Mouse (Mus musculus) hindbrain, embryonic 15.5 days (tissue): ENCODE data around the gene Slc13a3. TPM values are rescaled to one million over a fixed set of nuclear protein-coding genes. Genes with fewer than 3 reads are reported as not detected.

ENCODE experiments used
- ATAC-seq: fragments of 200-750 bp; cut with Nextera tagmentation; 2 replicates; pipeline ENCODE4 v1.8.0; 2017; ENCODE audit warnings: low read depth, moderate number of reproducible peaks, moderate TSS enrichment; ENCODE audit not compliant: low FRiP score
- H3K27ac ChIP-seq: fragments of 300-500 bp; sonication (generic); replicated peaks from 2 replicates; pipeline ENCODE4 v1.5.1; 2015; ENCODE audit warnings: mild to moderate bottlenecking, inconsistent platforms
- H3K27me3 ChIP-seq: fragments of 300-500 bp; sonication (generic); 2 replicates; pipeline ENCODE4 v1.6.1; 2015; ENCODE audit warnings: control low read depth, inconsistent platforms
- H3K36me3 ChIP-seq: fragments of 300-500 bp; sonication (generic); 2 replicates; pipeline ENCODE4 v1.6.1; 2015; ENCODE audit warnings: control low read depth, inconsistent platforms
- H3K4me1 ChIP-seq: fragments of 300-500 bp; sonication (generic); replicated peaks from 2 replicates; pipeline ENCODE4 v1.6.1; 2015; ENCODE audit warnings: control low read depth, inconsistent platforms
- H3K4me2 ChIP-seq: fragments of 300-500 bp; sonication (generic); 2 replicates; pipeline ENCODE4 v1.6.1; 2015; ENCODE audit warnings: moderate library complexity, mild to moderate bottlenecking, inconsistent platforms
- H3K4me3 ChIP-seq: fragments of 300-500 bp; sonication (generic); 2 replicates; pipeline ENCODE4 v1.5.1; 2015; ENCODE audit warnings: mild to moderate bottlenecking, inconsistent platforms
- H3K9ac ChIP-seq: fragments of 300-500 bp; sonication (generic); 2 replicates; pipeline ENCODE4 v1.6.1; 2015; ENCODE audit warnings: inconsistent platforms
- H3K9me3 ChIP-seq: fragments of 300-500 bp; sonication (generic); 2 replicates; pipeline ENCODE4 v1.6.1; 2016; ENCODE audit warnings: control low read depth, inconsistent platforms
- WGBS: fragments of 180-500 bp; shearing (Covaris S2); methylation state at CpG from one replicate; pipeline ENCODE4 v1.1.7; 2015; 5-methylcytosine and 5-hydroxymethylcytosine counted together
- polyA plus RNA-seq: library from polyadenylated mRNA; unstranded; fragments of >200 nt; fragmentation: Nextera tagmentation; extraction: Ambion mirVana; gene quantifications from 2 replicates; pipeline ENCODE4 v1.2.1, GENCODE M21; 2015

The Slc13a3 gene
- polyA plus RNA-seq, 1 experiment from 2014 or later = 7.7 TPM

DNA sequence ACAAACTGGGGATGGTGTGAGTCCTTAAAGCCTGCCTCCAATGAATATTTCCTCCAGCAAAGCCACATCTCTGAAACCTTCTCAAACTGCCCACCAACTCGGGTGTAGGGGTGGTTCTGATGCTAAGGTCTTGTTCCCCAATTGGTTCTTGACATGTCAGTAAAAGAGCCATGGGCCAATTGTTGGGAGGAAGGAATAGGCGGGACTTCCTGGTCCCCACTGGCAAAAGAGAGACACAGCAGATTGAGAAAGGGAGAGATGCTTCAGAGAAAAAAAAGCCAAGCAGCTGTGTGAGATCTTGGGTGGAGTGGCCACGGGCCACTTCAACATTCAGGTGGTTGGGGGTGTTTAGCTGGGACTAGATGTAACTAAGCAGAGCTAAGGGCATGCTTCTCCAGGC lies 102.0 kb downstream of the Slc13a3 start:
- H3K4me1 ChIP-seq = peaks cover 22% of the 10 kb centered on the region
- no peaks in the 10 kb centered on the region for H3K27me3 ChIP-seq
- H3K27ac ChIP-seq = no peak overlapping the region
- H3K4me2 ChIP-seq = peak overlapping the region; percentile 10; the same call in 1 of the 2 replicates
- no peaks in the 10 kb centered on the region for H3K36me3 ChIP-seq
- ATAC-seq = no peak
- H3K9me3 ChIP-seq = no peaks in the 10 kb centered on the region
- H3K9ac ChIP-seq = no peak overlapping the region
- H3K4me3 ChIP-seq = no peak overlapping the region
- WGBS = 20% methylated on average over 3 of the region's 3 CpGs

DNA sequence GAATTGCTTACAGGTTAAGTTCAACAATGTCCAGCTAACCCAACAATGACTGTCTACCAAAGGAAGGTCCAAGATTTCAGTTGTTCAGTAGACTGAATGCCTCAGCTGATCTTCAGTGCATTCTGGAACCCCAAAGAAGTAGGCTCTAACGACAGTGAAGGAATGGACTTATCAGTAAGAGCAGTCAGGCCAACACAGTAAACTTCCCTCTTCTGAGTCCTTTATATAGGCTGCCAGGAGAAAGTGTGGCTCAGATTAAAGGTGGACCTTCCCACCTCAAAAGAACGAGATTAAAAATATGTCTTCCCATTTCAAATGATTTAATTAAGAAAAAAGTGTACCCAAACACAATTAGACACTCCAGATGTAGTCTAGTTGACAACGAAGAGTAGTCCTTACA lies 102.7 kb downstream of the Slc13a3 start:
- peaks cover 22% of the 10 kb centered on the region for H3K4me1 ChIP-seq
- no peaks in the 10 kb centered on the region for H3K9me3 ChIP-seq
- H3K36me3 ChIP-seq = no peaks in the 10 kb centered on the region
- H3K27ac ChIP-seq = no peak overlapping the region
- H3K9ac ChIP-seq = no peak overlapping the region
- ATAC-seq = no peak
- 84% methylated on average over 3 of the region's 3 CpGs for WGBS
- H3K4me2 ChIP-seq = no peak overlapping the region
- no peak overlapping the region for H3K4me3 ChIP-seq
- no peaks in the 10 kb centered on the region for H3K27me3 ChIP-seq

DNA sequence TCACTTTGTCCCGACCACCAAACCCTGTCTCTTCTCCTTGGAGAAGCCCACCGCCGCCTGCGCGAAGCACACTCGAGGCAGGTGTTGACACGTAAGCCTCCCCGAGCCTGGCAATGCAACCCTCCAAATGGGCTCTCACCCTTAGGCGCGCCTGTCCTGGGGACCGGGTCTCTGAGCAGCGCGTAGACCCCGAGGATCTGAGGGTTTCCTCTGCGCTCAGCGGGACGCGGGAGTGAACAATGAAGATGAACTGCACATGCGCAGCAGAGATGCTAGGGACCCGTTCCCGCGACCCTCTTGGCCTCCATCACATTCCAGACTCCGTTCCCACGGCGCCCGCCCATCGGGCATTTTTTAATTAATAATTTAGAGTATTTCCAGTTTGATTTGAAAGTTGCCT lies 104.5 kb downstream of the Slc13a3 start, which contains the start of gene Zfp663:
Gene Zfp663, minus strand, starts transcription at position 234 of the 400 bp plus-strand sequence.
- Histone ChIP-seq H3K4me3 (peak within 1 kb of the TSS; percentile 54), H3K27me3 (no peaks in the 10 kb centered on the region), H3K9me3 (no peaks in the 10 kb centered on the region), H3K27ac (peak within 1 kb of the TSS; percentile 79), H3K4me2 (peak within 1 kb of the TSS; percentile 81), H3K4me1 (peaks cover 30% of the 10 kb centered on the region), H3K9ac (peak within 1 kb of the TSS; percentile 72), H3K36me3 (no peaks in the 10 kb centered on the region)
- ATAC-seq = peak; percentile 13; the same call in 1 of the 2 replicates
- under 1% methylated on average over 27 of the region's 27 CpGs for WGBS

DNA sequence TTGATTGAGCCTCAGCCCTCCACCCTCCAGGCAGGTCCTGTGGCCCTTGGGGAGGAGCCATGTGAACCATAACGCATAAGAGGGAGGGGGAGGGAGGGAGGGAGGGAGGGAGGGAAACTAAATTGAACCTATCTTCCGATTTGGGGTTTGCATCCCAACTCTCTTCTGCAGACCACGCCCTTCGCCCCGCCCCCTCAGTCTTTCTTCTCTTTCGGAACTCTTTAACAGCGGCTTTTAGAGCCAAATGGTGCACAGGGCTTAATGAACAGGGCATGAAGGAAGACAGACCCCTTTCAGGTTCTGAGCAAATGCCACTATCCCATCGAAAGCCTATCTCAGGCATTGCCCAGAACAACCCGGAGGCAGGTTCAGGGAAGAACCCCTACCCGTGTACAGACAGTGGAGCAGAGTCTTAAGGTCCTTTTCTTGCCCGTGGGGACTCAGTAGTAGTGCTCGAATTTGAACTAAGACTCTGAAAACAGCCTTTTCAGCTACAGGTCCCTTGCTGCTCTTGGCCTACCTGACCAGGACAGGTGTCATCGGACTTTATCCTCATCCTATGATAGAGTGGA lies 105.1 kb downstream of the Slc13a3 start:
- H3K4me1 ChIP-seq = peaks cover 30% of the 10 kb centered on the region
- H3K9ac ChIP-seq = peak overlapping the region; percentile 72
- WGBS = 2% methylated on average over 13 of the region's 13 CpGs
- H3K36me3 ChIP-seq = no peaks in the 10 kb centered on the region
- no peaks in the 10 kb centered on the region for H3K9me3 ChIP-seq
- peak overlapping the region; percentile 81 for H3K4me2 ChIP-seq
- H3K27me3 ChIP-seq = no peaks in the 10 kb centered on the region
- peak overlapping the region; percentile 54 for H3K4me3 ChIP-seq
- peak; percentile 36 for ATAC-seq
- peak overlapping the region; percentile 79 for H3K27ac ChIP-seq

DNA sequence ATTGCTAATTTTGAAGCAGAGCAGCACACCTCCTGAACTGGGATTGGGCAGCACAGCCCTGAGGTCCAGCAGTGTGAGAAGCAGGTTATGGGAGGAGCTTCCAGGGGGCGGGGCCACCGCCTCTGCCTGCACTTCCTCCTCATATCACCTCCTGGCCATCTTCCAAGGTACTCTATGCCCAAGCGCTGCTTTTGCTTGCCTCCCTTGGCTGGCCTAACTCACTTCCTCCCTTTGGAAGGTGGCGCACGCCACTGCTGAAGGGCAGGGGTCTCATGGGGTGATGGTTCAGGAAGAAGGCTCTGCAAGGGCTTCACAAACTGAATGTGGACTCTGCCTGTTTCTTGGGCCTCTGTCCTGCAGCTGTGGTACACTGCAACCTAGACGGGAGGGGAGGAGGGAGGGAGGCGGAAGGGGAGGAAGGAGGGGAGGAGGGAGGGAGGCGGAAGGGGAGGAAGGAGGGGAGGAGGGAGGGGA lies 105.9 kb downstream of the Slc13a3 start:
- Histone ChIP-seq H3K27ac (no peak overlapping the region), H3K9me3 (no peaks in the 10 kb centered on the region), H3K4me3 (no peak overlapping the region), H3K4me1 (peaks cover 30% of the 10 kb centered on the region), H3K9ac (no peak overlapping the region), H3K36me3 (no peaks in the 10 kb centered on the region), H3K4me2 (peak overlapping the region; percentile 81), H3K27me3 (no peaks in the 10 kb centered on the region)
- WGBS = 15% methylated on average over 5 of the region's 8 CpGs
- ATAC-seq = no peak

DNA sequence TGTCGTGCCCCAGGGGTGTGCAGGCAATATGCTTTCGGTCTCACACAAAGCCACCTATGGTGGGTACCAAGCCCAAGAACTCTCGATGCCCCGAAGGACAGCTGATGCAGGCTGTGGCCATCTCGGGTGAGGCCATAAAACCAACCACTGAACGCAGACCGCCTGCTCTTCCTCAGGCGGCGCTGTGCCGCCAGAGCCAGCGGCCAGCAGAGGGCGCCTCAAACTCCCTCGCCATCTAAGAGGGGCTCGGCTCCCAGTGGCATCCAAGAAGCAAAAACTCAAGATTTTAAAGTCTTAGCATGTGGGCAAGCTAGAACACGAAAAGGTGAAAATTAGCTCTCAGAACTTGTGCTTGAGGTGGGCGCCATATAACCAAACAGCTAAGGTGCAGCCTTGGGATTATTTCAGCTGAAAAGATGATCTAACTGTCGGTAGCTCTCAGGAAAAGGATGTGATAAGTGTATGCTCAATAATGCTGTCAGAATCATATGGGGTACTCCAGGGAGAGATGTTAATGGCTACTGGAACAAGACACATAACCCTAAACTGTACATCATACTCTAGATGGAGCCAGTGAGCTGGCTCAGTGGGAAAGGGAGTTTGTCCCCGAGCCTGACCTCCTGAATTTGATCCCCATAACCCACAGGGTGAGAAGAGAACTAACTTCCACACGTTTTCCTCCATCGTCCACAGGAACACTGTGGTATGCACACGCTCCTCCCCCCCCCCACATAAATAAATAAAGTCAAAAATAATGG lies 108.5 kb downstream of the Slc13a3 start:
- 14% methylated on average over 21 of the region's 21 CpGs for WGBS
- Histone ChIP-seq H3K9ac (no peak overlapping the region), H3K4me2 (peak overlapping the region; percentile 32), H3K9me3 (no peaks in the 10 kb centered on the region), H3K4me1 (peaks cover 30% of the 10 kb centered on the region), H3K4me3 (no peak overlapping the region), H3K36me3 (no peaks in the 10 kb centered on the region), H3K27ac (no peak overlapping the region), H3K27me3 (no peaks in the 10 kb centered on the region)
- peak; percentile 5; the same call in 1 of the 2 replicates for ATAC-seq

DNA sequence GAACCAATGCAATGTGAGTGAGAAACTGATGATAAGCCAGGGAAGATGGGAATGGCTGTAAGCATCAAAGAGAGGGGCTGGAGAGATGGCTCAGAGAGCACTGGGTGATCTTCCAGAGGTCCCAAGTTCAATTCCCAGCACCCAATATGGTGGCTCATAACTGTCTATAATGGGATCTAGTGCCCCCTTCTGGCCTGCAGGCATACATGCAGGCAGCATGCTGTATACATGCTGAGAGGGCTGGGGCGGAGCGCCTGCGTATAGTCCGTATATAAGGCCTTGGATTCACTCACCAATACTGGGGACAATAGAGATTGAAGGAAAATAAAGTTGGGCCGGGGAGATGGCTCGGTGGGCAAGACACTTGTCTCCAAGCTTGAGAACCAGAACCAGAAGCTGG lies 109.7 kb downstream of the Slc13a3 start:
- no peak for ATAC-seq
- no peak overlapping the region for H3K4me2 ChIP-seq
- no peaks in the 10 kb centered on the region for H3K27me3 ChIP-seq
- no peaks in the 10 kb centered on the region for H3K9me3 ChIP-seq
- H3K9ac ChIP-seq = no peak overlapping the region
- WGBS = 89% methylated on average over 6 of the region's 6 CpGs
- no peaks in the 10 kb centered on the region for H3K36me3 ChIP-seq
- H3K27ac ChIP-seq = no peak overlapping the region
- peaks cover 23% of the 10 kb centered on the region for H3K4me1 ChIP-seq
- no peak overlapping the region for H3K4me3 ChIP-seq

DNA sequence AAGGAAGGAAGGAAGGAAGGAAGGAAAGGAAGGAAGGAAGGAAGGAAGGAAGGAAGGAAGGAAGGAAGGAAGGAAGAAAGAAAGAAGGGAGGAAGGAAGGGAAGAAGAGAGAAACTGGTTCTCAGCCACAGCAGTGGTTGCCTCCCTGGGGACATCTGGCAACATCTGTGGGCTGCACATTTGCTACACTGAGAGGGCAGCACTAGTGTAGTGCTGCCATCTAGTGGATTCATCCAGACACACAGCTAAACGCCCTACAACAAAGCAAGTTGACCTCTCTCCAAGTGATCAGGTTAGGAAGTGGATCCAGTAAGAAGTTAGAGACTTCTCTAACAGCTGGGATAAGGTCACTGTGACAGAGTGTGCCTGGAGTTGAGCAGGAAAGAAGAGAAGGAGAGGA lies 112.2 kb downstream of the Slc13a3 start:
- no peak overlapping the region for H3K9ac ChIP-seq

More for the DNA sequence above, 112.2 kb downstream of the Slc13a3 start:
- H3K4me3 ChIP-seq = no peak overlapping the region
- H3K9me3 ChIP-seq = no peaks in the 10 kb centered on the region
- 0% methylated on average over 1 of the region's 1 CpGs for WGBS
- no peak for ATAC-seq
- no peaks in the 10 kb centered on the region for H3K27me3 ChIP-seq
- no peak overlapping the region for H3K4me2 ChIP-seq
- peaks cover 9% of the 10 kb centered on the region; the same call in 1 of the 2 replicates for H3K4me1 ChIP-seq
- H3K27ac ChIP-seq = no peak overlapping the region
- H3K36me3 ChIP-seq = no peaks in the 10 kb centered on the region

Other genes starting within 250 kb of the Slc13a3 start
- gene Cdh22, start 238.4 kb downstream of the Slc13a3 start, polyA plus RNA-seq = 16.4 and 16.6 TPM in 2 replicates
- gene Slc35c2, start 185.4 kb downstream of the Slc13a3 start, polyA plus RNA-seq = 69.2 and 72.5 TPM in 2 replicates
- gene Elmo2, start 146.8 kb downstream of the Slc13a3 start, polyA plus RNA-seq = 94.3 and 101 TPM in 2 replicates
- gene Zfp663, start 104.5 kb downstream of the Slc13a3 start, polyA plus RNA-seq = 5.8 and 8.3 TPM in 2 replicates
- 8.5 and 9.1 TPM in 2 replicates for gene Zfp334, start 85.0 kb downstream of the Slc13a3 start, polyA plus RNA-seq
- gene Ocstamp, start 72.8 kb downstream of the Slc13a3 start, polyA plus RNA-seq = 0.07 TPM in 1 of 2 replicates, not detected in the other
- gene Trp53rka, start 20.1 kb upstream of the Slc13a3 start, polyA plus RNA-seq = 43.5 and 45.7 TPM in 2 replicates
- 3.0 and 3.5 TPM in 2 replicates for gene Slc2a10, start 30.6 kb upstream of the Slc13a3 start, polyA plus RNA-seq
- gene Eya2, start 121.8 kb upstream of the Slc13a3 start, polyA plus RNA-seq = 8.2 and 10.1 TPM in 2 replicates